Mouse (Mus musculus) cortical plate, adult 2 months (tissue): Measurements from ENCODE around the gene Ppm1d.

Experiments used
- CTCF ChIP-seq: fragments of 200-500 bp; IDR thresholded peaks from 2 replicates; pipeline ENCODE4 v1.5.1; 2011; ENCODE audit warnings: mild to moderate bottlenecking, control low read depth, low read length; ENCODE audit not compliant: insufficient read depth; ENCODE audit errors: extremely low read depth
- POLR2A ChIP-seq: fragments of 200-500 bp; IDR thresholded peaks from 2 replicates; pipeline ENCODE4 v1.6.1; 2011; ENCODE audit warnings: mild to moderate bottlenecking, low read length, control low read depth; ENCODE audit not compliant: insufficient read depth; ENCODE audit errors: extremely low read depth

- TF ChIP-seq POLR2A (no peak), CTCF (no peak)
Measured at GRCm38 (mm10) chr11:85392864-85393220, 81.8 kb downstream of the Ppm1d start.
